Mouse (Mus musculus) CH12.LX (cell line): ENCODE data around the gene Arl16. TPM values are rescaled to one million over a fixed set of nuclear protein-coding genes. Genes with fewer than 3 reads are reported as not detected.
"Not testable (repeated sequence)": the region's sequence is repeated elsewhere in the genome, so short reads cannot be mapped to it uniquely, and the experiment has no call there.

Source experiments
- DNase-seq: peaks from one replicate; pipeline ENCODE4 v3.0.0-alpha.2; 2013; ENCODE audit errors: extremely low read depth
- H3K27ac ChIP-seq: 2 replicates; pipeline ENCODE4 v1.5.1; 2012; ENCODE audit warnings: low read depth, mild to moderate bottlenecking, control low read depth, moderate library complexity; ENCODE audit not compliant: insufficient read depth
- H3K27me3 ChIP-seq: replicated peaks from 2 replicates; pipeline ENCODE3; 2012; ENCODE audit warnings: inconsistent platforms
- H3K36me3 ChIP-seq, 2 experiments: replicated peaks in 1 of 2; 2 replicates each; pipeline versions ENCODE3 to v1.6.1; 2012; ENCODE audit warnings: inconsistent platforms in 1 of 2, low read length in 1 of 2, mild to moderate bottlenecking in 1 of 2, mixed read lengths in 1 of 2, moderate library complexity in 1 of 2; ENCODE audit not compliant: control insufficient read depth in 1 of 2, insufficient read depth in 1 of 2
- H3K4me1 ChIP-seq, 2 experiments: 2 replicates each; pipeline ENCODE4 v1.6.1; 2012; ENCODE audit warnings: inconsistent platforms in 1 of 2, moderate library complexity in 1 of 2; ENCODE audit not compliant: insufficient read depth in 2 of 2, control insufficient read depth in 1 of 2
- H3K4me2 ChIP-seq: 2 replicates; pipeline ENCODE4 v1.6.1; 2012; ENCODE audit warnings: low read depth, mild to moderate bottlenecking, control low read depth; ENCODE audit not compliant: poor library complexity, insufficient read depth, severe bottlenecking
- H3K4me3 ChIP-seq, 3 experiments: fragments of 150-350 bp in 1 of 3; sonication (generic) in 1 of 3; replicated peaks in 1 of 3; 2 replicates each; pipeline versions ENCODE3 to v1.5.1; 2011 to 2012; ENCODE audit warnings: low read depth in 2 of 3, low read length in 2 of 3, mild to moderate bottlenecking in 2 of 3, moderate library complexity in 2 of 3, control low read depth in 1 of 3, improper control_type of control experiment in 1 of 3, inconsistent platforms in 1 of 3, mixed read lengths in 1 of 3; ENCODE audit not compliant: poor library complexity in 1 of 3
- H3K79me2 ChIP-seq: replicated peaks from 2 replicates; pipeline ENCODE4 v1.6.1; 2012; ENCODE audit warnings: mild to moderate bottlenecking, moderate library complexity; ENCODE audit not compliant: control insufficient read depth, poor library complexity, insufficient read depth, severe bottlenecking; ENCODE audit errors: extremely low read depth
- H3K9ac ChIP-seq: 2 replicates; pipeline ENCODE4 v1.6.1; 2012; ENCODE audit warnings: low read depth, mild to moderate bottlenecking, control low read depth, moderate library complexity; ENCODE audit not compliant: insufficient read depth
- H3K9me3 ChIP-seq: replicated peaks from 2 replicates; pipeline ENCODE3; 2012; ENCODE audit warnings: low read length, inconsistent platforms, mixed read lengths
- BHLHE40 ChIP-seq: IDR thresholded peaks from 2 replicates; pipeline ENCODE4 v1.6.1; 2011; ENCODE audit warnings: mild to moderate bottlenecking, low read depth, low read length, improper control_type of control experiment
- CHD1 ChIP-seq: IDR thresholded peaks from 2 replicates; pipeline ENCODE4 v1.6.1; 2012; ENCODE audit warnings: low read depth, low read length, improper control_type of control experiment, inconsistent platforms
- CHD2 ChIP-seq: IDR thresholded peaks from 2 replicates; pipeline ENCODE4 v1.6.1; 2011; ENCODE audit warnings: low read length, improper control_type of control experiment
- ELF1 ChIP-seq: IDR thresholded peaks from 2 replicates; pipeline ENCODE4 v1.6.1; 2014; ENCODE audit warnings: low read depth, mild to moderate bottlenecking, inconsistent platforms, low read length, improper control_type of control experiment
- EP300 ChIP-seq: IDR thresholded peaks from 2 replicates; pipeline ENCODE4 v1.6.1; 2011; ENCODE audit warnings: low read length, improper control_type of control experiment
- ETS1 ChIP-seq: conservative IDR thresholded peaks from 2 replicates; pipeline ENCODE4 v1.6.1; 2012; ENCODE audit warnings: low read depth, mild to moderate bottlenecking, inconsistent platforms, low read length, improper control_type of control experiment, moderate library complexity
- HCFC1 ChIP-seq: IDR thresholded peaks from 2 replicates; pipeline ENCODE4 v1.6.1; 2012; ENCODE audit warnings: low read depth, mild to moderate bottlenecking, inconsistent platforms, low read length, improper control_type of control experiment
- JUND ChIP-seq: conservative IDR thresholded peaks from 2 replicates; pipeline ENCODE4 v1.6.1; 2011; ENCODE audit warnings: low read depth, low read length, improper control_type of control experiment
- KAT2A ChIP-seq: IDR thresholded peaks from 2 replicates; pipeline ENCODE4 v1.6.1; 2012; ENCODE audit warnings: low read length, improper control_type of control experiment, inconsistent platforms; ENCODE audit not compliant: insufficient replicate concordance
- MAX ChIP-seq: IDR thresholded peaks from 2 replicates; pipeline ENCODE4 v1.6.1; 2011; ENCODE audit warnings: low read length, improper control_type of control experiment
- MAZ ChIP-seq: IDR thresholded peaks from 2 replicates; pipeline ENCODE4 v1.6.1; 2012; ENCODE audit warnings: low read depth, mild to moderate bottlenecking, inconsistent platforms, low read length, improper control_type of control experiment, moderate library complexity
- MEF2A ChIP-seq: IDR thresholded peaks from 2 replicates; pipeline ENCODE4 v1.6.1; 2014; ENCODE audit warnings: low read depth, mild to moderate bottlenecking, inconsistent platforms, low read length, improper control_type of control experiment, borderline replicate concordance
- MXI1 ChIP-seq: IDR thresholded peaks from 2 replicates; pipeline ENCODE4 v1.6.1; 2011; ENCODE audit warnings: mild to moderate bottlenecking, low read depth, low read length, improper control_type of control experiment
- MYC ChIP-seq: IDR thresholded peaks from 2 replicates; pipeline ENCODE4 v1.6.1; 2011; ENCODE audit warnings: low read depth, mild to moderate bottlenecking, improper control_type of control experiment, low read length
- NELFE ChIP-seq: IDR thresholded peaks from 2 replicates; pipeline ENCODE4 v1.6.1; 2011; ENCODE audit warnings: low read depth, low read length, improper control_type of control experiment
- NRF1 ChIP-seq: IDR thresholded peaks from 2 replicates; pipeline ENCODE4 v1.6.1; 2014; ENCODE audit warnings: low read depth, mild to moderate bottlenecking, inconsistent platforms, low read length, improper control_type of control experiment, moderate library complexity
- RAD21 ChIP-seq: IDR thresholded peaks from 2 replicates; pipeline ENCODE4 v1.6.1; 2011; ENCODE audit warnings: low read depth, mild to moderate bottlenecking, low read length, improper control_type of control experiment, moderate library complexity
- RCOR1 ChIP-seq: conservative IDR thresholded peaks from 2 replicates; pipeline ENCODE4 v1.6.1; 2012; ENCODE audit warnings: low read depth, mild to moderate bottlenecking, inconsistent platforms, low read length, improper control_type of control experiment
- SIN3A ChIP-seq: IDR thresholded peaks from 2 replicates; pipeline ENCODE4 v1.6.1; 2012; ENCODE audit warnings: low read length, improper control_type of control experiment, inconsistent platforms
- SMC3 ChIP-seq: IDR thresholded peaks from 2 replicates; pipeline ENCODE4 v1.6.1; 2011; ENCODE audit warnings: low read depth, low read length, improper control_type of control experiment
- TBP ChIP-seq: conservative IDR thresholded peaks from 2 replicates; pipeline ENCODE4 v1.6.1; 2011; ENCODE audit warnings: low read depth, low read length, improper control_type of control experiment
- TCF12 ChIP-seq: IDR thresholded peaks from 2 replicates; pipeline ENCODE4 v1.6.1; 2014; ENCODE audit warnings: low read depth, mild to moderate bottlenecking, inconsistent platforms, low read length, improper control_type of control experiment
- USF1 ChIP-seq: IDR thresholded peaks from 2 replicates; pipeline ENCODE4 v1.6.1; 2014; ENCODE audit warnings: low read depth, mild to moderate bottlenecking, inconsistent platforms, low read length, improper control_type of control experiment
- USF2 ChIP-seq: conservative IDR thresholded peaks from 2 replicates; pipeline ENCODE4 v1.6.1; 2011; ENCODE audit warnings: low read depth, low read length, improper control_type of control experiment
- ZC3H11A ChIP-seq: IDR thresholded peaks from 2 replicates; pipeline ENCODE4 v1.6.1; 2012; ENCODE audit warnings: low read depth, mild to moderate bottlenecking, inconsistent platforms, low read length, improper control_type of control experiment
- ZKSCAN1 ChIP-seq: IDR thresholded peaks from 2 replicates; pipeline ENCODE4 v1.6.1; 2012; ENCODE audit warnings: low read depth, inconsistent platforms, low read length, improper control_type of control experiment, borderline replicate concordance
- ZMIZ1 ChIP-seq: IDR thresholded peaks from 2 replicates; pipeline ENCODE4 v1.6.1; 2012; ENCODE audit warnings: low read depth, mild to moderate bottlenecking, inconsistent platforms, low read length, improper control_type of control experiment
- ZNF384 ChIP-seq: IDR thresholded peaks from 2 replicates; pipeline ENCODE4 v1.6.1; 2012; ENCODE audit warnings: low read depth, low read length, improper control_type of control experiment, inconsistent platforms
- dilution Hi-C: fragments of 300-500 bp; cut with MboI; formaldehyde crosslinking; loops from 2 replicates; pipeline ENCODE4 v1.14.3; 2020; ENCODE audit warnings: low sequenced_read_pairs; ENCODE audit not compliant: extremely low pct_unique_long_range_greater_than_20kb, extremely low pct_ligation_motif_present
- in situ Hi-C: fragments of 300-500 bp; cut with MboI; formaldehyde crosslinking; loops from 3 replicates; pipeline ENCODE4 v1.14.3; 2019; ENCODE audit warnings: low sequenced_read_pairs, low pct_ligation_motif_present, low pct_unique_long_range_greater_than_20kb, mixed read lengths
- polyA plus RNA-seq: library from polyadenylated mRNA; unstranded; fragments of >175 nt; gene quantifications from 2 replicates; pipeline ENCODE4 v1.2.1, GENCODE M21; 2012; ENCODE audit warnings: low read depth; ENCODE audit not compliant: insufficient read length
- total RNA-seq, 2 experiments: library from RNA; depleted of rRNA; stranded (reverse); fragments of 300-350 nt in 1 of 2; fragments of >200 nt in 1 of 2; gene quantifications; 2 replicates each; pipeline ENCODE4 v1.2.3; 2012 to 2014

Arl16 gene
- total and polyA plus RNA-seq, 3 experiments = 22.8 to 42.6 (median 24.8) TPM

- DNase-seq, H3K4me3 ChIP-seq, H3K27ac ChIP-seq, H3K27me3 ChIP-seq, H3K36me3 ChIP-seq, H3K4me2 ChIP-seq, H3K9ac ChIP-seq, H3K9me3 ChIP-seq, in situ Hi-C loops, dilution Hi-C loops, H3K79me2 ChIP-seq: not testable (repeated sequence)
- TF ChIP-seq TBP = 0 out of 2 replicates have a peak, but pooled peaks have one; percentile 46
- H3K4me1 ChIP-seq = peaks cover 5 to 26% of the 10 kb centered on the region in 2 experiments
Measured at GRCm38 (mm10) chr11:120514262-120514661, 46.9 kb upstream of the Arl16 start.

- in situ Hi-C loops = no loop called here
- DNase-seq = no peak
Measured at GRCm38 (mm10) chr11:120512790-120513453, 45.5 kb upstream of the Arl16 start.

GRCm38 (mm10) chr11:120510375-120511030, 43.1 kb upstream of the Arl16 start:
- DNase-seq = peak; percentile 61
- in situ Hi-C loops = no loop called here
- no peak overlapping the region for H3K27ac ChIP-seq
- TF ChIP-seq EP300 = peak; percentile 38; the same call in 1 of the 2 replicates
- TF ChIP-seq BHLHE40 = 0 out of 2 replicates have a peak, but pooled peaks have one; percentile 19
- peak; percentile 43; the same call in 1 of the 2 replicates for TF ChIP-seq NELFE
- TF ChIP-seq USF1 = no peak
- 0 out of 2 replicates have a peak, but pooled peaks have one; percentile 32 for TF ChIP-seq MEF2A
- no peak for TF ChIP-seq KAT2A
- no peak for TF ChIP-seq ZKSCAN1
- peak; percentile 51; the same call in 1 of the 2 replicates for TF ChIP-seq MAZ
- TF ChIP-seq MXI1 = peak; percentile 19; the same call in 1 of the 2 replicates
- peak; percentile 41; the same call in 1 of the 2 replicates for TF ChIP-seq CHD1
- no peak for TF ChIP-seq NRF1
- 0 out of 2 replicates have a peak, but pooled peaks have one; percentile 36 for TF ChIP-seq MYC
- TF ChIP-seq TCF12 = peak; percentile 18; the same call in 1 of the 2 replicates
- TF ChIP-seq ELF1 = peak; percentile 21; the same call in 1 of the 2 replicates

More at GRCm38 (mm10) chr11:120512790-120513453, 45.5 kb upstream of the Arl16 start:
- H3K4me1 ChIP-seq = peaks cover 5 to 19% of the 10 kb centered on the region in 2 experiments
- H3K79me2 ChIP-seq = no peaks in the 10 kb centered on the region
- peaks cover 2% of the 10 kb centered on the region for H3K27me3 ChIP-seq
- H3K36me3 ChIP-seq = no peaks in the 10 kb centered on the region
- H3K9ac ChIP-seq = no peak overlapping the region
- H3K4me3 ChIP-seq = no peak overlapping the region
- TF ChIP-seq ZNF384 (no peak), ZMIZ1 (no peak), RCOR1 (no peak), TCF12 (no peak), SMC3 (no peak), BHLHE40 (no peak), RAD21 (no peak), CHD2 (no peak), MYC (no peak), USF2 (no peak), ZC3H11A (no peak), MAX (no peak), KAT2A (no peak), ELF1 (no peak), ETS1 (no peak), EP300 (no peak), JUND (no peak), ZKSCAN1 (no peak), SIN3A (no peak), HCFC1 (no peak)
- no peak overlapping the region for H3K27ac ChIP-seq
- peaks cover 3% of the 10 kb centered on the region for H3K9me3 ChIP-seq
- H3K4me2 ChIP-seq = no peak overlapping the region
- dilution Hi-C loops = no loop called here

More at GRCm38 (mm10) chr11:120510375-120511030, 43.1 kb upstream of the Arl16 start:
- Histone ChIP-seq H3K27me3 (peaks cover 2% of the 10 kb centered on the region), H3K36me3 (no peaks in the 10 kb centered on the region), H3K79me2 (no peaks in the 10 kb centered on the region), H3K4me1 (peaks cover 5 to 17% of the 10 kb centered on the region in 2 experiments), H3K9me3 (peaks cover 3% of the 10 kb centered on the region), H3K9ac (peak overlapping the region; percentile 59), H3K4me2 (peak overlapping the region; percentile 78), H3K4me3 (peak overlapping the region; percentile 7 to 30 (median 25))
- dilution Hi-C loops = no loop called here
